Mouse (Mus musculus) right cerebral cortex, postnatal 25 days (tissue): ENCODE results near the gene Smarce1.
"Not testable (repeated sequence)": the region's sequence is repeated elsewhere in the genome, so short reads cannot be mapped to it uniquely, and the experiment has no call there.

Experiments
- DNase-seq: peaks from one replicate; pipeline ENCODE4 v3.0.0; 2022

Smarce1 gene

DNA sequence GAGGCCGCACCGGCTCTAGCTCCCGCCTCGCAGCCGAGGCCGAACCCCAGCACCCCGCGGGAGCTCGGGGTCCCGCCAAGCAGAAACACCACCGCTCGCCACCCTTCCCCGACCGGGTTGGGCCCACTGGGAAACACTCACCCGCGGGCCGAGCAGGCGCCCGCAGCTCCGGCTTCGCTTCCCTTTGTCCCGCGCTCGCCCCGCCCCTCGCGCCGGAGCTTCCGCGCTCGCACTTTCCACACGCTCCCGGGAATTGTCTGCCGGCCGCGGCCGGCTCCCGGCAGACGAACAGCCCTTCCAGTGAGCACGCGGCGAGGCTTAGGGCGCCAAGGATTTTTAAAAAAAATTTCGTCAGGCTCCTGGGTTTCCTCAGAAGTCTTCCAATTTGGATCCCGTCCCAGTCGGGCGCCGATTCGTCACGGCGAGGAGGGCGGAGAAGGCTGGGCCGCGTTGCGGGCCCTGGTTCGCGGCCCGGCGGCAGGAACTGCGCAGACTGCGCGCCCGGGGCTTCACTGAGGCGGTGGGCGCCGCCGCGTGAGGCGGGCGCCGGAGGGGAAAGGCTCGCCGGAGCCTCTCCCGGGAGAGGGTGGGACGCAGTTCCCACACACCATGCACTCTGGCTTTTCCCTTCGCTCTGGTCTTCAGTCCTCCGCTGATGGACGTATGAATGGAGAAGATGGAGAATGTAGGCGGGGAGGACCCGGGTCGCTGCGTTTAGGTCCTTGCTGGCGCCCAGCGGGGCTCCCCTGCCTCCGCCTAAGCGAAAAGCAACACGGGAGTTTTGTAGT is at the start of gene Smarce1:
Smarce1 (minus strand) TSS at position 757 of the 788 bp plus-strand sequence.
- peak; percentile 84 for DNase-seq

DNA sequence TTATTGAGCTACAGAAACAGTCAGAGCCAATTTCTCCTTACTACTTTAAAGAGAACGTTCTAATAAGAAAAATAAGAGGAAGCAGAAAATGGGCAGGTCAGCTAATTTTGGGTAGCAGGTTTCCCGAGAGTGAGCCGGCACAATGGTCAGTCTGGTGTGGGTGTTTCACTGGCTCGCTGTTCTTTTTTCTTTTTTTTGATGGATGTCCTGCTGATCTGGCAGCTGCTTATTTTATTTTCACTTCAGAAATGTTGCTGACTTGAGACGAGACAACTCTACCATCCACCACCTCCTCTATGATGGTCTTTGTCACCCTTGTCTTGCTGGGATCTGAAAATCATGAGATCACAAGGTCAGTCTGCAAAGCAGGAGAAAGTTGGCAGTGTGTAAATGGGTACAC is 49.2 kb upstream of the Smarce1 start:
- no peak for DNase-seq

DNA sequence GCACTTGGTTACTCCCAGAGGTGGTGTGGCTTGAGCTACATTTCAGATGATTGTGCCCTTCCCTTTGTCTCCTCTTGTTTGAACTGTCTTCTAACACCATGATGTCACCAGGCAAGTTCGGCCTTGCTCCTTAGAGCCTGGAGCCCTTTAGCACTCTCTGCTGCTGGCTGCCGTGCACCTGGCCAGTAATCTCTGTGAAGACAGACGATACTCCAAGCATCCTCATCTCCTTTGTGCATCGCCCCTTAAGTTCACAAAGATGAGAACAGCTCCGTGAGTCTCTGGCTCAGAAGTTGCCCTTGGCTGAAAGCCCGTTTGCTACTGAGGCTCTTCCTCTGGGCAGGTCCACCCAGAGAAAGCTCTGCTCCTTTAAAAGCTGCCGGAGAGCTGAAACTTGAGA is 46.0 kb upstream of the Smarce1 start:
- DNase-seq, result no peak

DNA sequence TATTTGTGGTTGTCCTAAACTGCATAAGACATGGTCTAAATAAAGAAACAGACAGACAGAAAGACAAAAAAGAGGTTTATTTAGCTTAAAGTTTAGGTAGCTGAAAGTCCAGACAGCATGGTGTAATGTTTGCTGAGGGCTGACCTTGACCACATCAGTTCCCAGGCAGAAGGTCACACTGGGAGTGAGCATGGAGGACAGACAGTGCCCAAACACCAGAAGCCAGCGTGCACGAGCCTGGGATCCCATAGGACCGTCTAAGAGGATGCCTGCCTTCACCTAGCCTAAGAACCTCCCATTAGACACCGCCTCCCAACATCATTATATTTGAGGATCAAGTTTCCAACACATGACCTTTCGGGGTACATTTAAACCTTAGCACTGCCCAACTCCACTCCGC is 44.8 kb upstream of the Smarce1 start:
- DNase-seq, result no peak

DNA sequence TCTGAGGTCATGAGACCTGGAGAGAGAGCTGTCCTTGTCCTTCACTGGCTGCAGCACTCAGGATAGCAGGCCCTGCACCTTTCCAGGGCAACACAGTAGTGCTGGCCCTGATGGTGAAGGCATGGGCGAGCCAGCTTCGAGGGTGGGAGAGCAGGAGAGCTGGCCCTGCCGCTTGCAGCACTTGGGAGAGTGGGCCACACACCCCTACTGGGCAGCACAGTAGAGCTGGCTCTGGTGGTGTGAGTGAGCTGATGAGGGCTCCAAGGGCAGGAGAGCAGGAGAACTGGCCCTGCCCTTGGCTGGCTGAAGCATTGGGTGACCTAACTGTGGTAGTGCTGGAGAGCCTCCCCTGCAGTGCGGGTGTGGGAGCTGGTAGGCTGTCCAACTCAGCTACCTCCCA is 41.9 kb upstream of the Smarce1 start:
- DNase-seq, result no peak

DNA sequence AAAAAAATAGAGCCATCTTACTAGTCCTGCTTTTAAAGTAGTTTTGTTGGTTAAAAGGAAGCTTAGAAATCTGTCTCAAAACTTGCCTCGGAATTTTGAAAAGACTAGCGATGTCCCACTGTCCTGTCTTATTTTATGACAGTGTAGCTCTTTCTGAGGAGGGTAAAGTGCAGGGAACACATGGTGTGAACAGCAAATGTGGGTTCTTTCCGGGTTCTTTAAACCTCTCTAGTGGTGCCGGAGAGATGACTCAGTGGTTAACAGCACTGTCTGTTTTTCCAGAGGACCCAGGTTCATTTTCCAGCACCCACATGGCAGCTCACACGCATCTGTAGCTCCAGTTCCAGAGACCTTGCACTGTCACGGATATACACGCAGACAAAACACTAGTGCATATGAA is 38.4 kb upstream of the Smarce1 start:
- DNase-seq, result no peak

DNA sequence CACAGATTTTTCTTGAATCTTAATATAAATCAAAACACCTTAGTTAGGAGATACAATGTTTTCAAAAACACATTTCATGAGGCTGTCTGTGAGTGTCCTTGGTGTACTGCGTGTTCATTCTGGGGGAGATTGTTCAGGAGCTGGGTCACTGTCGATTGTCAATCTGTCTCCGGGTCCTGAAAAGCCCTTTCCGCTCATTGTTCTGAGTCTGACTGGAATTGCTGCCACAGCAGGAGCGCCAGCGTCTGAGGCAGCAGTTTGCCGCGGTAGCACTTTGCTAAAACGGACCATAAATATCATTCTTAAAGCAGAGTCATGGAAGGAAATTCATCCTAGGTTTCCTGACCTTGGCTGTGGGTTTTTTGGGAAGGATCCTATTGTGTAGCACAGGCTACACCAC is 35.0 kb upstream of the Smarce1 start:
- no peak for DNase-seq

DNA sequence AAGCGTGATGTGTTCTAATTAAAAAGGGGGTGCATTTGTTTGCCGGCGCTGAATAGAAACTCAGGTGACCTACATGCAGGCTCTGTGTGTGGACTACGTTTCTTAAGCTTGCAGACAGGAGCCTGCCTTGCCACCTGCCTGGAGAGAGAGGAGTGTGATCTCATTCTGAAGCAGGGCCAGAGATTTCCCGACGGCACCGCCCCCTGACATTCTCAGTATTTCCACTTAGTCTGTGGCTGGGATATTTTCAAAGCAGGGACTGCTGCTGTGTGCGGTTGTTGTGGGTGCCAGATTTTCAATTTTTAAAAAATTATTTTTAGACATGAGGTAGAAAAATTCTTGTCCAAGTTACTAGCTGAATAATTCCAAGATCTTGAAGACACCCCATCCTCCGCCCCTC is 34.4 kb upstream of the Smarce1 start:
- DNase-seq, result peak; percentile 79

DNA sequence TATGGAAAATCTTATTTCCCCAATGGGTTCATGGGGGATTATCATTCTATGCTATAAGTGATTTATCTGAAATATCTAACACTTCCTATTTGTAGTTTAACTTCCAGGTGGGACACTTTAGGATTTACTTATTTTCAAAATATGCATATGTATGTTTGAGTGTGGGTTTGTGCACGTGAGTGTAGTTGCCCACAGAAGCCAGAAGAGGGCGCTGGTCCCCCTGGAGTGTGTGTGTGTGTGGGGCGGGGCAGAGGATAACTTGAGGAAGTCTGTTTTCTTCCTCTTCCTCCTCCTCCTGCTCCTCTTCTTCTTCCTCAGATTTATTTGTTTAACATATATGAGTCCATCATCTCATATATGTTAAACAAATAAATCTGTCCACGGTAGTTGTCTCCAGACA is 25.4 kb upstream of the Smarce1 start:
- no peak for DNase-seq

DNA sequence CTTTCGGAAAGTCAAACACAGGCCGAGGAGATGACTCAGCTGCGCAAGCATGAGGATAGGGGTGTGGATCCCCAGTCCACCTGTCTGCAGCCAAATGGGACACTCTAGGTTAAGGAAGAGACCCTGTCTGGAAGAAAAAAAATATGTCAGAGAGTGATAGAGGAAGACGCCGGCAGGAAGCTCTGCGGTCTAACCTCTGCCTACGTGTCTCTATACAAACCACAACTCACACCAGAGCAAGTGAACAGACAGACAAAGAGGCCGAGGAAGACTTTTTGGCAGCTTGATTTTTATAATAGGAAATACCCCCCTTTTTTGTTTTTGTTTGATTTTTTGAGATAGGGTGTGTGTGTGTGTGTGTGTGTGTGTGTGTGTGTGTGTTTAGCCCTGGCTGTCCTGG is 24.5 kb upstream of the Smarce1 start:
- no peak for DNase-seq

DNA sequence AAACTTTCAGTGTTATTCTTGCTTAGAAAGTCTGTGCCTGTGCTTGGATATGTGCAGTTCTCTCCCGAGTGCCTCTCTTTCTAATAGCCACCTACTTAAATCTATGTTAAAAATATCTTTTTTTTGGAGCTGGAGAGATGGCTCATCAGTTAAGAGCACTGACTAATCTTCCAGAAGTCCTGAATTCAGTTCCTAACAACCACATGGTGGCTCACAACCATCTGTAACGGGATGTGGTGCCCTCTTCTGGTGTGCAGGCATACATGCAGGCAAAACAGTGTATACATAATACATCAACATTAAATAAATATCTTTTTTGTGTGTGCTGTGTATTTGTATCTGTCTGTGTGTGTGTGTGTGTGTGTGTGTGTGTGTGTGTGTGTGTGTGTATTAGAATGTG is 23.1 kb upstream of the Smarce1 start:
- DNase-seq, result no peak

DNA sequence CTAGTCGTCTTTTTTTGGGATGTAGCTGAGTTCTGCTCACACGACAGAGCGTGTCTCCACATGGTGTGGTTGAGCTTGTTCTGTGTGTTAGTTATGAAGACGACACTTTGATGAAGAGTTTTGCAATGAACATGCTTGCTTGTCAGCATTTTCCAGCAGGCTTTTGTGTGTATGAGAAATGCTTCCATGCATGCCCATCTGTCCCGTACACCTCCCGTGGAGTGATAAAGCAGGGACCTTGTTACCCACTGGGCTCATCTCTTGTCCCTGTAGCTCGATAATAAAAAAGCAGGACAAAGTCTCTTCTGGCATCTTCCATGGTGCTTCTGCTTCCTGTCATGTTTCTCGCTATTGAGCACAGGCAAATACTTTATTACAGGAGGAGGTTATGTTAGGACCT is 21.9 kb upstream of the Smarce1 start:
- DNase-seq, result no peak

DNA sequence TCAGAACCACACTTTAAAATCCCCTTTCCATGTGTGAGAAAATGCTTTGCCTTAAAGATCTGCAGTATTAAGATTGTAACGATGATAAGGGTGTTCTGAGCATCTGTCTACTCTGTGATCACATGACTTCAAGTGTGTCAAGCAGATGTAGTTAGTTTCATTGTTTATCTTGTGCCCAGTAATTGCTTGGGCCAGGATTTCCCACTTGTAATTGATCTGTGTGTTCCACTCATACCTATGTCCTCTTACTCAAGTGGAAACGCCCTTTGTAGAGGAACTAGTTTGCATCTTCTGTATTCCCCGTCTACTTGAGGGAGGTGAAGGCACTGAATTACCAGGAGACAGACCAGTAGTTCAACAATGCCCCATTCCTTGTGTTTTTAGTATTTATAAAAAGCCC is 19.8 kb upstream of the Smarce1 start:
- DNase-seq, result no peak

DNA sequence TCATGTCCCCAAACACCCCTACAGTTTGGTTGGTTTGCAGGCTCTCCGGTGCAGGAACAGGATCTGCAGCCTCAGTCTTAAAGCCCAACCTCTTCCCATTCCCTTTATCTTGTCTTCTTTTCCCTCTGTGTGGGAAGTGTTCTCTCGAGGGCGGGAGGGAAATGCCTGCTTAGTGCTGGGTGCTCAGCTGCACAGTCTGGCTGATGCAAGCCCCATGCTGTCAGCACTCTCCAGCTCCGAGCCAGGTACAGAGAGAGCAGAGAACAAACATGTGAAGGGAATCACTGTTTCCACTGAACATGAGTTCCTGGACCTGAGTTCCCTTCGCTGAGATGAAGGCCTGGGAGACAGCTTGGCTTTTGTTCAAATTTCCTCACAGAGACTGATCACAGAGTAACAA is 19.4 kb upstream of the Smarce1 start:
- DNase-seq, result no peak

DNA sequence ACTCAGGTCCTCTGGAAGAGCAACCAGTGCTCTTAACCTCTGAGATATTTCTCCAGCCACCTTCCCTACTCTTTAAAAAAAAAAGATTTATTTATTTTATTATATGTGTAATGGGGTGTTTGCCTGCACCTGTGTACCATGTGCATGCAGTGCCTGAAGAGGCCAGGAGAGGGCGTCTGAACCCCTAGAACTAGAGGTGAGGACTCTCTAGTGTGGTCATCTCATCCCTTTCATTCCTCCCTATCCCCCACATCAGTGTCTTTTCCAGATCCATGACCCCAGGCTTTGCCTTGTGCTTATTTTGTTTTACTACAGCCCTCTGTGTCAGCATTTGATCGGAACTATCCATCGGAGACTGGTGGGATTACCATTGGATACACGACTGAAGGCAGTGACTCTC is 18.3 kb upstream of the Smarce1 start:
- DNase-seq, result no peak

DNA sequence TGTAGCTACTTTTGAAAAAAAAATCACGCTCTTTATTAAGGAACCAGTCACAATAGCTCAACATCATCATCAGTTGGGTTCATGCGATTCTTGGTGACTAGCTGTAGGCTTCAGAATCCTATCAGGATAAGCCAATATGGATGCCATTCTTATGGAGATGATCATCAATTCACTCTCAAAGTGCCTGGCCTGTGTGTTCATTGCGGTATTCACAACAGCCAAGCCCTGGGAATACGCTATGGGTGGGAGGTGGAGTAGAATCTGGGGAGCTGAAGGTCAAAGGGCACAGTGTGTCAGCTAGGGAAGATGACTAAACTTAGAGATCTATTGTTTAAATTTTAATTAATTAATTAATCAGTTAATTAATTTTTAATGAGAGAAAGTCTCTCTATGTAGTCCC is 17.1 kb upstream of the Smarce1 start:
- no peak for DNase-seq

DNA sequence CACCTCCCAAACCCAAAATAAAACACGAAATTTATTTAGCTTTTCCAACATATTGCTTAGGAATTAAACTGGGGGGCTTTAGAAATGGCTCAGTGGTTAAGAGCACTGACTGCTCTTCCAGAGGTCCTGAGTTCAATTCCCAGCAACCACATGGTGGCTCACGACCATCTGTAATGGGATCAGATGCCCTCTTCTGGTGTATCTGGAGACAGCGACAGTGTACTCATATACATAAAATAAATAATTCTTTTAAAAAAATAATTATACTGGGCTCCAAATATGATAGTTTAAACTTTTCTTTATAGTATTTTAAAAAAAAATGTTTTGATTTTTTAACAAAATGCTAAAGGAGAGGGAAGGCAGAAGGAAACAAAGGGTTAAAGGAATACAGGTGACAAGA is 13.7 kb upstream of the Smarce1 start:
- not testable (repeated sequence) for DNase-seq

DNA sequence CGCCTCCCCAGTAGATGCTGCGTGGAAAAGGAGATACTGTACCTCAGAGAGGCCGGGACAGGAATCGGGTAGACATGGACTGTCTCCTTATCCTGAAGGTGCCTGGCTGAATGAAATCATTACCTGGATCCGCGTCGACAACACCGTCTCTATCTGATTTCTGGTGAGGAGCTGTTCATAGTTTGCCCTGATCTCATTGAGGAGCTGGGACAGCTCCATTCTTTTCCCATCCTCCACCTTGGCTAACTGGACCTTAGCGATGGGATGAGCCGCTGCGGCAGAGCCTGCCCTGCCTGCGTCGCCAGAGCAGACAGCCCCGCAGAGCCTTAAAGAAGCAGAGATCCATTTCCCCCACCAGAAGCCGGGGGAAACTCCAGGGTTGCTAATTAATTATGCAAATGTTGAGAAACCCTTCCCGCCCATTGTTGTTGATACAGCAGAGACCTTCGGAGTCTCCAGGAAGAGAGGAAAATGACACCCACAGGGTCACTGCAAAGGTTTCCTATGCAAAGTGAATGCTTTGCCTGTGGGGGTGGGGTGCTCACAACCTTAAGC is 13.1 kb upstream of the Smarce1 start, which contains the start of gene Krt222:
Krt222 (minus strand) TSS at position 266 of the 555 bp plus-strand sequence.
- peak; percentile 61 for DNase-seq

DNA sequence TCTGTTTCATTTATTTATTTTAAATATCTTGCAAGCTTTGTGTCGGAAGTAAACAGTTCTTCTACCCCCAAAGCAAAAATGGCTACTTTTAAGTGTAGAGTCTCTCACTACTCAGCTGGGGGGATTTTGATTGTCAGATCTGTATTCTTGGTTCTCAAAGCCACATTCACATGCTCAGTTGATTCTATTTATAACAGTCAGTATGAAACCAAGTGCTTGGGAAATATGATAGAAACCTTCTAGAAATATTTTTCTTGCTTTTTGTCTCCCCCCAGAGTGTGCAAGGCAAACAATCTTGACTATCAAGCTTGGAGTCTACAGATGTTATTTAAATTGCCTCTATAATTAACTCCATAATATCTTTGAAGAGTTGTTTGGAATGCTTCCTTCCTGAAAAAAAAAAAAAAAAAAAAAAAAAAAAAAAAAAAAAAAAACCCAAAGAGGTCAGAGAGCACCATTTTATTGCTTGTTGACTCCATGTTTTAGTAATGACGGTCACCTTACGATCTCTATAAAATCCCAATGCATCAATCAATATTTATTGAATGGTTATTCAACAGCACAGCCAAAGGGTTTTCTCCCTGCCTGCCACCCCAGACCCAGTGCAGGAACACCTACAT is 12.5 kb upstream of the Smarce1 start:
- no peak for DNase-seq

DNA sequence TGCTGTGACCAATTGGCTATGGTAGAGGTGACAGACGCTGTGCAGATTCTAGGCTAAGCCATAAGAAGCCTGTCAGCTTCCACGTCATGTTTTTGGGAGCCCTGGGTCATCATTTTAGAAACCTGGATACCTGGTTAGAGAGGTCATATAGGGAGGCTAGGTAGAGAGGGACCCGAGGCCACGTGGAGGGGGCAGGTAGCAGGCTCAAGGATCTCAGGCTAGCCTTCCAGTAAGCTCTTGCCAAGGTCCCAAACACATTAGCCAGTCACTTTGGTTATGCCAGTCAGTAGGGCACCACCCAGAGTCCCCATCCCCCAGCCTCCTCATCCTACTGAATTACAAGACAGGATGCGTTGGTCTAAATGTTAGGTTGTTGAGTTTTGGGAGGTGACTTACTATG is 11.2 kb upstream of the Smarce1 start:
- DNase-seq, result no peak

DNA sequence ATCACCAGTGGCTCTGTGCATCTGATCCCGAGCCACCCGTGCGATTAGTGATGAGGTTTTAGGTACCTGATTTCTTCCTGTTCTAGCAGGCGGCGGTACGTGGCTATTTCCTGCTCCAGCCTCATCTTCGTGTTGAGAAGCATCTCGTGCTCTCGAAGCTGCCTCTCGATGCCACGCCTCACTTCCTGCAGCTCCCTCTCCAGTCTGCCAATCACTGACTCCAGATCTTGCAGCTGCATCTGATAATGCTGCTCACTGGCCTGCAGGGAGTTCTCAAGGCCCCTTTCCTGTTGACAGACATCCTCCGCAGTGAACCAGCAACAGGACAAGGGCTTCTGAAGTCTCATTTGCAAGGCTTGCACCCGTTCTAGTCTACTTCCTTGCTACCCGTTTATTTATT is 7.7 kb upstream of the Smarce1 start:
- DNase-seq, result no peak

DNA sequence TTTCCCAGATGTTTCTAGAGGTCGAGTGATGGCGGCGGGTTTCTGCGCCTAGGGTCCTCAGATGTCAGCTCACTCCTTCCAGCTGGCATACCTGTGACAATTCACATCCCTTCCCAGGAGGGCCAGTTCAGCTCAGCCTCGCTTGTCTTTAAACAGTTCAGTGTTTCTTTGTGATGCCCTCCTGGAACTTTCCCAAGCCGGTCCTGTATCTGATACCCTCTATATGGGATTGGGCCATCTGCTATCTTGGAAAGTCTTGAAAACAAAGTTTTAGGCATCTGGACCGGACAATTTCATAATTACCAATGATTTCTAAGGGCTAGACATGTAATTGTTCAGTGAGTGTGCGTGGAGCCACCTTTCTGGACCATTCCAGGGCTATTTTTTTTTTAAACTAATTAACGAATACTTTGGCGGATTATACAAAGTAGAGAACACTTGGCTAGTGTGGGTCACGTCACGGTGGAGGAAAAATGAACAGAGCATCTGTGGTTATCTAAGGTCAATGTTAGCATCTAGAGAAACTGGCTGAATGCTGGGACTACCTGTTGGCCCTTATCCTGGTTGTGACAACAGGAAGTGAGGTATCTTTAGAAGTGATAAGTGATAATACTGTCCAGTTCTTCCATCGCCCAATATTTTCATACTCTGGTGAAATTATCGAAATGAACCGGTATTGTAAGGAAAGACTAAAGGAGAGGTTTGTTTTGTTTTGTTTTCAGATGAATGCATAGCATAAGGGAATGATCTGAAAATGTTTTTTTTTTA is 416 bp upstream of the Smarce1 start:
- no peak for DNase-seq

DNA sequence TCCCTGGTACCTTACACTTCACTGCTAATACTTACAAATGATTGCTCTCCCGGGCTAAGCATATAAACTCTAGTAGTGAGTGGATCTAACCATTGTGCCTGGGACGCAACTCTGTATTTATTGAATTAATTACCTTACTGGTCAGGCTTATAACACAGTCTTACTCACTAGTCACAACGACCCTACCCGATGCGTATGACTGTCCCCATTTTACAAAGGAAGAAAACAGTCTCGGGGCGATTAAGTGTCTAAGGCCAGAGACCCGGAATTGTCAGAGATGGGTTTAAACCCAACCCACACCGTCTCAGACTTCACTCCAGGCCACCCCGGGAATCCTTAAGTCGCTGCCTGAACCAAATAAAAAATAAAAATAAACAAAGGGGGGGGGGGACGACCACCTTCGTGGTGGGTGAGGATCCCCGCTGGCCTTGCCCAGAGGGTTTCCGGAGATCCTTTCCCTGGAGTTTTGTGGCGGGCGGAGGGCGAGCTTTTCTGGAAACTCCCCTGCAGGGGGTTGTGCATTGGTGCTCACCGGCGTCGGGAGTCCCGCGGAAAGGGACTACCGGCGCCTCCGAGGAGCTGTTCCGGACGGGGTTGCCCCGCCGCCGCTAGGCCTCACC is 1.1 kb downstream of the Smarce1 start:
- DNase-seq, result no peak
